In genomic region chr4:105692380-105692779, GRCm38 (mm10) we compare ENCODE assay signal across 18 mouse cellular contexts.
DNase-seq lines count a peak whose midpoint lies in the region; ATAC-seq and TF ChIP-seq lines count a peak whose summit lies in the region.
"Had no signal": no experiment of that assay in that cellular context is flagged by ENCODE, and none has a peak within 500 bp of the region (broad histone marks: within the 10 kb centered on the region; RNA-seq: fewer than 3 reads in every experiment).

No protein-coding gene starts in this region.

- no peak for ATAC-seq in kidney, postnatal 0 days (replicated peaks; ENCODE audit: low FRiP score, low read depth)
- ATAC-seq: forebrain, embryonic 13.5 days; intestine, embryonic 16.5 days had no signal

- no peaks in the 10 kb centered on the region for H3K9me3 ChIP-seq in kidney, postnatal 0 days (replicated peaks; ENCODE audit: low read length)
- no peaks in the 10 kb centered on the region for H3K9me3 ChIP-seq in forebrain, embryonic 10.5 days
- H3K9me3 ChIP-seq in midbrain, embryonic 10.5 days (replicated peaks): no peaks in the 10 kb centered on the region
- H3K9me3 ChIP-seq: forebrain, embryonic 13.5 days; hindbrain, embryonic 15.5 days; limb, embryonic 10.5 days; midbrain, embryonic 12.5 days had no signal

- no peak overlapping the region for H3K4me2 ChIP-seq in kidney, postnatal 0 days (ENCODE audit: low read length)
- H3K4me2 ChIP-seq: forebrain, embryonic 13.5 days; hindbrain, embryonic 15.5 days; liver, embryonic 11.5 days; midbrain, embryonic 12.5 days had no signal

- H3K4me1 ChIP-seq in kidney, postnatal 0 days (replicated peaks; ENCODE audit: insufficient read depth, low read length): no peaks in the 10 kb centered on the region
- H3K4me1 ChIP-seq in forebrain, embryonic 10.5 days: no peaks in the 10 kb centered on the region
- no peaks in the 10 kb centered on the region for H3K4me1 ChIP-seq in midbrain, embryonic 10.5 days
- H3K4me1 ChIP-seq: forebrain, embryonic 13.5 days; hindbrain, embryonic 15.5 days; midbrain, embryonic 12.5 days had no signal

- H3K36me3 ChIP-seq in kidney, postnatal 0 days (ENCODE audit: insufficient read depth, low read length): no peaks in the 10 kb centered on the region
- H3K36me3 ChIP-seq in forebrain, embryonic 10.5 days (replicated peaks): no peaks in the 10 kb centered on the region
- no peaks in the 10 kb centered on the region for H3K36me3 ChIP-seq in midbrain, embryonic 10.5 days
- H3K36me3 ChIP-seq: hindbrain, embryonic 15.5 days; limb, embryonic 10.5 days; midbrain, embryonic 12.5 days had no signal

- no peaks in the 10 kb centered on the region for H3K27me3 ChIP-seq in kidney, postnatal 0 days (ENCODE audit: insufficient read depth, low read length)
- no peaks in the 10 kb centered on the region for H3K27me3 ChIP-seq in forebrain, embryonic 10.5 days (ENCODE audit: poor library complexity, severe bottlenecking)
- H3K27me3 ChIP-seq in midbrain, embryonic 10.5 days (ENCODE audit: low read depth, poor library complexity, severe bottlenecking): no peaks in the 10 kb centered on the region
- H3K27me3 ChIP-seq: forebrain, embryonic 13.5 days; hindbrain, embryonic 15.5 days; midbrain, embryonic 12.5 days had no signal

- no peak overlapping the region for H3K9ac ChIP-seq in kidney, postnatal 0 days (ENCODE audit: low read depth, low read length)
- H3K9ac ChIP-seq: forebrain, embryonic 13.5 days; hindbrain, embryonic 15.5 days; midbrain, embryonic 12.5 days had no signal

- TF ChIP-seq CTCF in gastrocnemius, adult 2 months (IDR thresholded peaks at IDR 0.05): no peak
- no peak for TF ChIP-seq CTCF in kidney, postnatal 0 days (IDR thresholded peaks at IDR 0.05; ENCODE audit: low read depth)

- intact Hi-C loops in gastrocnemius, adult 2 months (cut with DNase I): no loop called here
- intact Hi-C loops in gastrocnemius, postnatal 36 days (cut with DNase I): no loop called here
- intact Hi-C loops in heart, postnatal 25 days (cut with DNase I): no loop called here

- H3K4me3 ChIP-seq in gastrocnemius, adult 2 months: no peak overlapping the region
- no peak overlapping the region for H3K4me3 ChIP-seq in kidney, postnatal 0 days (replicated peaks; ENCODE audit: low read depth, low read length)
- H3K4me3 ChIP-seq in forebrain, embryonic 10.5 days: no peak overlapping the region
- H3K4me3 ChIP-seq in midbrain, embryonic 10.5 days: no peak overlapping the region
- H3K4me3 ChIP-seq: forebrain, embryonic 13.5 days; hindbrain, embryonic 15.5 days; limb, embryonic 10.5 days; midbrain, embryonic 12.5 days had no signal

- 0 out of 2 replicates have a peak overlapping the region, but pooled peaks have one; percentile 17 for H3K27ac ChIP-seq in gastrocnemius, adult 2 months
- H3K27ac ChIP-seq in kidney, postnatal 0 days: no peak overlapping the region
- H3K27ac ChIP-seq in forebrain, embryonic 10.5 days: no peak overlapping the region
- H3K27ac ChIP-seq in midbrain, embryonic 10.5 days (replicated peaks): no peak overlapping the region
- H3K27ac ChIP-seq: forebrain, embryonic 13.5 days; hindbrain, embryonic 15.5 days; limb, embryonic 10.5 days; midbrain, embryonic 12.5 days had no signal

- DNase-seq in gastrocnemius, adult 2 months: peak; percentile 49
- no peak for DNase-seq in gastrocnemius, postnatal 36 days
- DNase-seq in kidney, postnatal 0 days (ENCODE audit: low spot score): peak; percentile 64
- DNase-seq in kidney, adult 9 months: no peak
- DNase-seq in ES-CJ7 (ENCODE audit: low read depth, low spot score): peak; percentile 82
- DNase-seq in heart, postnatal 25 days (ENCODE audit: low spot score): peak; percentile 14
- DNase-seq in forebrain, embryonic 10.5 days (ENCODE audit: extremely low spot score, low spot score): no peak
- no peak for DNase-seq in midbrain, embryonic 10.5 days (ENCODE audit: low spot score)
- DNase-seq: cerebellum, postnatal 25 days; layer of hippocampus, postnatal 36 days; right cerebral cortex, postnatal 25 days; thymus, postnatal 14 days had no signal

- 56% methylated on average over 4 of the region's 4 CpGs for WGBS in kidney, postnatal 0 days
- 91% methylated on average over 4 of the region's 4 CpGs for WGBS in forebrain, embryonic 10.5 days
- WGBS in midbrain, embryonic 10.5 days: 87% methylated on average over 4 of the region's 4 CpGs

Comparison
In these comparisons a context has a peak if more than half of its experiments do, and no peak if none do; other contexts are left out.
1. DNase-seq: peak in gastrocnemius, adult 2 months (single experiment), kidney, postnatal 0 days (single experiment), ES-CJ7 (single experiment) and heart, postnatal 25 days (single experiment); none in gastrocnemius, postnatal 36 days (0 of 2), kidney, adult 9 months (single experiment), forebrain, embryonic 10.5 days (single experiment) and midbrain, embryonic 10.5 days (single experiment).